Mouse (Mus musculus): ENCODE measurements around the gene Cacnb1. TPM values are rescaled to one million over a fixed set of nuclear protein-coding genes. Genes with fewer than 3 reads are reported as not detected.

Gene Cacnb1
- polyA plus RNA-seq, 1 experiment from 2014 or later, result 1.2 TPM

DNA sequence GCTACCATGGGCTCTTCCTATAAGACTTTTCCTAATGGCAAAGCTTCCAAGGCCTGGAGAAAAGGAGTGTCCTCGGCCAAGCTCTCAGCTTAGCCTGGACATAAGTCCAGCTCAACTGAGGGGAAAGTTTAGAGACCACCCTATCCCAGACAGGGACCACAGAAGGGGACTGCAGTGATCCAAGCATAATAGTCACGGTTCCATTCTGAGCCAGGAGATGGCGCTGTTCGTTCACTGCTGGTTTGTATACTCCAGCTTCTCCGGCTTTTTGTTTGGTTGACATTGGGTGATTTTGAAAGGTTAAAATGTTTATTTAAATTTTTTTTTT, 8.6 kb upstream of the Cacnb1 start:
- Histone ChIP-seq H3K9ac (ENCODE audit: low read depth, low read length) (no peak overlapping the region), H3K4me2 (ENCODE audit: low read depth, low read length) (no peak overlapping the region), H3K4me3 (ENCODE audit: low read depth, low read length) (no peak overlapping the region), H3K4me1 (ENCODE audit: control insufficient read depth, low read depth, low read length) (peaks cover 7% of the 10 kb centered on the region), H3K27me3 (ENCODE audit: control insufficient read depth, insufficient read depth, low read depth, low read length) (peaks cover 16% of the 10 kb centered on the region), H3K9me3 (replicated peaks; ENCODE audit: control insufficient read depth, low read length) (no peaks in the 10 kb centered on the region), H3K27ac (ENCODE audit: low read length) (no peak overlapping the region), H3K36me3 (ENCODE audit: control insufficient read depth, insufficient read depth) (peaks cover 27% of the 10 kb centered on the region)
- ATAC-seq (ENCODE audit: low read depth), result no peak
- WGBS (ENCODE audit: insufficient replicate concordance), result 16% methylated on average over 5 of the region's 5 CpGs

DNA sequence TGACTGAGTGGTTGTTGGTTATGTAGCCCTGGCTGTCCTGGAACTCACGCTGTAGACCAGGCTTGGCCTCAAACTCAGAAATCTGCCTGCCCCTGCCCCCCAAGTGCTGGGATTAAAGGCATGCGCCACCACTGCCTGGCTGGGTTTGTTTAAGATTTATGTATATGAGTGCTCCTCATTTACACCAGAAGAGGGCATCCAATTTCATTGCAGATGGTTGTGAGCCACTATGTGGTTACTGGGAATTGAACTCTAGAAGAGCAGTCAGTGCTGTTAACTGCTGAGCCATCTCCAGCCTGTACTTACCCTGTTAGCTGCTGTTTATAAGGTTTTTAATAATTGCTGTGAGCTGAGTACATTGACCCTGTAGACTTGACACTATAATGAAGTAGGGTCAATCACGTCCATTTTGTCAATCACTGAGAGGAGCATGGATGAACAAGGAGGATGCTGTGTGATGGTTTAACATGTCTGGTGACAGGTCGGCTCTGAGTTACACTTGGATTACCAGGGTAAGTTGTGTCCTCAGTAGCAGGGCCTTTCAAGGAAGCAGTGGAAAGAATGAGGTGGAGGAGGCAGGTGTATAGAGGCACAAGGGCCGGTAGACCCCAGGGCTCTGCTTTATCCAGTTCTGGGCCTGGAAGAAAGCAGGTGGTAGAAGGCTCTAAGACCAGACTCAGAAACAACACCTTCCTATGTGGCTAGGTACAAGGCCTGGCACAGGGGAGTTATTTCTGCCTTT, 8.0 kb upstream of the Cacnb1 start:
- Histone ChIP-seq H3K36me3 (ENCODE audit: control insufficient read depth, insufficient read depth) (peaks cover 27% of the 10 kb centered on the region), H3K27me3 (ENCODE audit: control insufficient read depth, insufficient read depth, low read depth, low read length) (peaks cover 10% of the 10 kb centered on the region), H3K4me3 (ENCODE audit: low read depth, low read length) (no peak overlapping the region), H3K9ac (ENCODE audit: low read depth, low read length) (no peak overlapping the region), H3K27ac (ENCODE audit: low read length) (no peak overlapping the region), H3K4me1 (ENCODE audit: control insufficient read depth, low read depth, low read length) (peaks cover 7% of the 10 kb centered on the region), H3K4me2 (ENCODE audit: low read depth, low read length) (no peak overlapping the region), H3K9me3 (replicated peaks; ENCODE audit: control insufficient read depth, low read length) (no peaks in the 10 kb centered on the region)
- no peak for ATAC-seq (ENCODE audit: low read depth)
- 60% methylated on average over 5 of the region's 5 CpGs for WGBS (ENCODE audit: insufficient replicate concordance)

DNA sequence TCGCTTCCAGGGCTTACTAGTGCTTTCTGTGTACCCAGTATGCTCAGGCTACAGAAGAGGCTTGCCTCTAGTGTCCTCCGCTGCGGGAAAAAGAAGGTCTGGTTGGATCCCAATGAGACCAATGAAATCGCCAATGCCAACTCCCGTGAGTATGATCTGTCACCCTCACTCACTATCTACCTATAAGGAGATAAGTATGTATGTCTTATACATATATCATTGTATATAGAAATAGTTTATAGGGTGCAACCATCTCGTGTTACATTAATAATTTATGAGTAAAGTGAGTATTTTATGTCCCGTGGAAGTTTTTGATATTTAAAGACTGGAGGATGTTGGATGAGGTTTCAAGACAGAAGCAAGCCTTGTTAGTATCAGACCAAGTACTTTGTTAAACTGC, 5.0 kb upstream of the Cacnb1 start:
- Histone ChIP-seq H3K9me3 (replicated peaks; ENCODE audit: control insufficient read depth, low read length) (no peaks in the 10 kb centered on the region), H3K27me3 (ENCODE audit: control insufficient read depth, insufficient read depth, low read depth, low read length) (peaks cover 1% of the 10 kb centered on the region; the same call in 1 of the 2 replicates), H3K4me3 (ENCODE audit: low read depth, low read length) (peak overlapping the region; percentile 98), H3K9ac (ENCODE audit: low read depth, low read length) (peak overlapping the region; percentile 97), H3K4me1 (ENCODE audit: control insufficient read depth, low read depth, low read length) (peaks cover 10% of the 10 kb centered on the region), H3K27ac (ENCODE audit: low read length) (peak overlapping the region; percentile 80; the same call in 1 of the 2 replicates), H3K4me2 (ENCODE audit: low read depth, low read length) (peak overlapping the region; percentile 94), H3K36me3 (ENCODE audit: control insufficient read depth, insufficient read depth) (peaks cover 27% of the 10 kb centered on the region)
- no peak for ATAC-seq (ENCODE audit: low read depth)
- WGBS (ENCODE audit: insufficient replicate concordance), result 7% methylated on average over 7 of the region's 7 CpGs

DNA sequence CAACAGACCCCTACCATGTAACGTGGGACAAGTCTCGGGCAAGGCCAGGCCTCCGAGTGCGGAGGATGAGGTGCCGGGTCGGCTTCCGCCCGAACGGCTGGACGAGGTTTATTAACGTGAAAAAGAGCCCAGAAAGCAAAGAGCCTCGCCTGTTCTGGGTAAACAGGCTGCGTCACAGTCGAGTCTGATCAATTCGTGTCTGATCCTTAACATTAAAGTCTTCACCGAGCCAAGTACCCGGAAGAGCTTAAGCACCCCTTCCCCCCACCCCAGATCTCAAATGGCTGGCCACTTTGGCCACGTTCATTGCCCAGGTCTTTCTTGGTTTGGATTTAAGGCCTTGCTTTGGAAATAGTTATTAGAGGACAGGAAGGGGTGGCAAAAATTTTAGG, 4.5 kb upstream of the Cacnb1 start:
- Histone ChIP-seq H3K9ac (ENCODE audit: low read depth, low read length) (peak overlapping the region; percentile 97), H3K27ac (ENCODE audit: low read length) (peak overlapping the region; percentile 80), H3K4me3 (ENCODE audit: low read depth, low read length) (peak overlapping the region; percentile 98), H3K9me3 (replicated peaks; ENCODE audit: control insufficient read depth, low read length) (no peaks in the 10 kb centered on the region), H3K4me2 (ENCODE audit: low read depth, low read length) (peak overlapping the region; percentile 94), H3K27me3 (ENCODE audit: control insufficient read depth, insufficient read depth, low read depth, low read length) (peaks cover 6% of the 10 kb centered on the region), H3K36me3 (ENCODE audit: control insufficient read depth, insufficient read depth) (peaks cover 27% of the 10 kb centered on the region), H3K4me1 (ENCODE audit: control insufficient read depth, low read depth, low read length) (peaks cover 13% of the 10 kb centered on the region)
- WGBS (ENCODE audit: insufficient replicate concordance), result under 1% methylated on average over 18 of the region's 18 CpGs
- ATAC-seq (ENCODE audit: low read depth), result no peak

DNA sequence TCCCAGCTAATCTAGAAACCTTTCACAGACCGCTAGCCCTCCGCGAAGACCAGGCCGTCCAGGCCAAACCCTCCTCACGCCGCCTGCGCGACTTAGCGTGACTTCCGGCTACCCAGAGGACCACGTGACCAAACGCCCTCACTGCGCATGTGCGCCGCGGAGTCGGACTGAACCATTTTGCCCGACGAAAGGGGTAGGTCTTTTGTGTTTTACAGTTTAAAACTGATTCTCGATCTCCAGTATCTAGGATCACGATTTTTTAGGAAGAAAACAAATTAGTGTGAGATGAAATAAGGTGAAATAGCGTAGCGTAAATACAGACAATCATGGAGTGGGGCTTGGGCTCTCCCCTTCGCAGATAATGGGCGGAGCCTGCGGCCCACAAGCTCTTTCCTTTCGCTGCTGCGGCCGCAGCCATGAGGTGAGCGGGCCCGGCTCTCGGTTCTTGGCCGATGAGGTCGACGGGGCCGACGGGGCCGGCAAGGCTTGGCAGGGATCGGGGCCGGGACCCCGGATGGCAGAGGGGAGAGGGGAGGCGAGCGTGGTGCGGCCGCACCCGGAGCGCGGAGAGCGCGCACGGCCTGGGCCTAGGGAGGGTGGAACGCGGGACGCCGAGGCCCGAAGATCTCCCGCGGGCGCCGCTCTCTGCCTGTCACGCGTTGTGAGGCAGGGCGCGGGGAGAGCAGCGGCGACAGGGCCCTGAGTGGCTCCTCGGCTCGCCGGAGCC, 3.9 kb upstream of the Cacnb1 start, which contains the start of gene Rpl19:
TSS of gene Rpl19 (plus strand) at position 141 of the 727 bp plus-strand sequence.
- peaks cover 12% of the 10 kb centered on the region for H3K27me3 ChIP-seq (ENCODE audit: control insufficient read depth, insufficient read depth, low read depth, low read length)
- H3K4me2 ChIP-seq (ENCODE audit: low read depth, low read length), result peak within 1 kb of the TSS; percentile 94
- H3K36me3 ChIP-seq (ENCODE audit: control insufficient read depth, insufficient read depth), result peaks cover 27% of the 10 kb centered on the region
- H3K9ac ChIP-seq (ENCODE audit: low read depth, low read length), result peak within 1 kb of the TSS; percentile 97
- H3K4me3 ChIP-seq (ENCODE audit: low read depth, low read length), result peak within 1 kb of the TSS; percentile 98
- peak; percentile 81 for ATAC-seq (ENCODE audit: low read depth)
- no peaks in the 10 kb centered on the region for H3K9me3 ChIP-seq (replicated peaks; ENCODE audit: control insufficient read depth, low read length)
- peak within 1 kb of the TSS; percentile 80 for H3K27ac ChIP-seq (ENCODE audit: low read length)
- H3K4me1 ChIP-seq (ENCODE audit: control insufficient read depth, low read depth, low read length), result peaks cover 18% of the 10 kb centered on the region
- WGBS (ENCODE audit: insufficient replicate concordance), result under 1% methylated on average over 68 of the region's 69 CpGs

DNA sequence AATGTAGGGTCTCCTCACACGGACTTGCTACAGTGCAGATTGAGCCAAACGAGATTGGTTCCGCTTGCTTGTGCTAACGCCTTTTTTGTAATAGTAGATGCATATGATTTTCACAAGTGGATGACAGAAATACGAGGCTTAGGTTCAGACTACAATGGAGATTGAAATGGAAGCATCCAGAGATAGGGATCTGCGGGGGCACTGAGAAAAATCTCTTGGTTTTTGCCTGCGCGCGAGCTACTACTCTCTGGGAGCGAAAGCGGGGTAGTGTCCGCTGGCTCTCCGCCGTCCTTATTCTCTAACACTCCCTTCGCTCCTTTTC, 3.4 kb upstream of the Cacnb1 start:
- H3K4me3 ChIP-seq (ENCODE audit: low read depth, low read length), result peak overlapping the region; percentile 98
- H3K27ac ChIP-seq (ENCODE audit: low read length), result peak overlapping the region; percentile 80
- H3K9me3 ChIP-seq (replicated peaks; ENCODE audit: control insufficient read depth, low read length), result no peaks in the 10 kb centered on the region
- 9% methylated on average over 15 of the region's 15 CpGs for WGBS (ENCODE audit: insufficient replicate concordance)
- peak overlapping the region; percentile 94 for H3K4me2 ChIP-seq (ENCODE audit: low read depth, low read length)
- no peak for ATAC-seq (ENCODE audit: low read depth)
- peak overlapping the region; percentile 97 for H3K9ac ChIP-seq (ENCODE audit: low read depth, low read length)
- peaks cover 21% of the 10 kb centered on the region for H3K4me1 ChIP-seq (ENCODE audit: control insufficient read depth, low read depth, low read length)
- peaks cover 27% of the 10 kb centered on the region for H3K36me3 ChIP-seq (ENCODE audit: control insufficient read depth, insufficient read depth)
- peaks cover 17% of the 10 kb centered on the region for H3K27me3 ChIP-seq (ENCODE audit: control insufficient read depth, insufficient read depth, low read depth, low read length)

DNA sequence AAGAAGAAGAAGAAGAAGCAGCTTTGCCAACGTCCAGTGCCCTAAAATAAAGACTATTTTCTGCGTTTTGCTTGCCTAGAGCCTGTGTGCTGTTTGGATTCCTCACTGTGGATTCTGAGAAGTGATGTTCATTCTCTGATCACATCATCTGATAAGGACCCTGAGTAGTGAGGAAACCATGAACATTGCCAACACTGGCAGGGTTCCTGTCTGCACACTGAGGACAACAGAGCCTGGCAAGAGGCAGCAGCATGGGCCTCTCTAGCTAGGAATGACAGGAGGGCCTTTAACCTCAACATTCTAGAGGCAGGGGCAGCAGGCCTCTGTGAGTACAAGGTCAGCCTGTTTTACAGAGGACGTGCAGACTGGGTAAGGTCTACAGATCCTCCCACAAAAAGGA, 1.7 kb upstream of the Cacnb1 start:
- 53% methylated on average over 3 of the region's 3 CpGs for WGBS (ENCODE audit: insufficient replicate concordance)
- H3K4me2 ChIP-seq (ENCODE audit: low read depth, low read length), result no peak overlapping the region
- ATAC-seq (ENCODE audit: low read depth), result no peak
- no peak overlapping the region for H3K27ac ChIP-seq (ENCODE audit: low read length)
- peaks cover 21% of the 10 kb centered on the region for H3K4me1 ChIP-seq (ENCODE audit: control insufficient read depth, low read depth, low read length)
- no peak overlapping the region for H3K9ac ChIP-seq (ENCODE audit: low read depth, low read length)
- no peaks in the 10 kb centered on the region for H3K9me3 ChIP-seq (replicated peaks; ENCODE audit: control insufficient read depth, low read length)
- H3K27me3 ChIP-seq (ENCODE audit: control insufficient read depth, insufficient read depth, low read depth, low read length), result peaks cover 21% of the 10 kb centered on the region
- no peak overlapping the region for H3K4me3 ChIP-seq (ENCODE audit: low read depth, low read length)
- peaks cover 11% of the 10 kb centered on the region for H3K36me3 ChIP-seq (ENCODE audit: control insufficient read depth, insufficient read depth)

DNA sequence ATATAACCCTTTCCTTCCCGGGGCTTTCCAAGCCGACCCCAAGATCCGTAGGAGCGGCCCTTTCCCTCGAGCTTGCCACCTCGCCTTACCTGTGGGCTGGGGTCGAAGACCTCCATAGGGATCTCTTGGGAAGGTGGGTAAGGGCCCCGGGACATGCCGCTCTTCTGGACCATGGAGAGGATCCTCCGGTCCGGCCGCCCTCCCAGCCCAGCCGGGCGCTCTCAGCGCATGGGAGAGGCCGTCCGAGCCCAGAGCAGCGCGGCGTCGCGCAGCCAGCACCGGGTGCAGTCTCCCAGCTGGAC, 630 bp downstream of the Cacnb1 start:
- Histone ChIP-seq H3K4me2 (ENCODE audit: low read depth, low read length) (peak overlapping the region; percentile 80), H3K9ac (ENCODE audit: low read depth, low read length) (peak overlapping the region; percentile 59), H3K4me3 (ENCODE audit: low read depth, low read length) (peak overlapping the region; percentile 65), H3K36me3 (ENCODE audit: control insufficient read depth, insufficient read depth) (no peaks in the 10 kb centered on the region), H3K27ac (ENCODE audit: low read length) (no peak overlapping the region), H3K9me3 (replicated peaks; ENCODE audit: control insufficient read depth, low read length) (no peaks in the 10 kb centered on the region), H3K27me3 (ENCODE audit: control insufficient read depth, insufficient read depth, low read depth, low read length) (peaks cover 21% of the 10 kb centered on the region), H3K4me1 (ENCODE audit: control insufficient read depth, low read depth, low read length) (peaks cover 18% of the 10 kb centered on the region)
- no peak for ATAC-seq (ENCODE audit: low read depth)
- WGBS (ENCODE audit: insufficient replicate concordance), result 0% methylated on average over 20 of the region's 23 CpGs

DNA sequence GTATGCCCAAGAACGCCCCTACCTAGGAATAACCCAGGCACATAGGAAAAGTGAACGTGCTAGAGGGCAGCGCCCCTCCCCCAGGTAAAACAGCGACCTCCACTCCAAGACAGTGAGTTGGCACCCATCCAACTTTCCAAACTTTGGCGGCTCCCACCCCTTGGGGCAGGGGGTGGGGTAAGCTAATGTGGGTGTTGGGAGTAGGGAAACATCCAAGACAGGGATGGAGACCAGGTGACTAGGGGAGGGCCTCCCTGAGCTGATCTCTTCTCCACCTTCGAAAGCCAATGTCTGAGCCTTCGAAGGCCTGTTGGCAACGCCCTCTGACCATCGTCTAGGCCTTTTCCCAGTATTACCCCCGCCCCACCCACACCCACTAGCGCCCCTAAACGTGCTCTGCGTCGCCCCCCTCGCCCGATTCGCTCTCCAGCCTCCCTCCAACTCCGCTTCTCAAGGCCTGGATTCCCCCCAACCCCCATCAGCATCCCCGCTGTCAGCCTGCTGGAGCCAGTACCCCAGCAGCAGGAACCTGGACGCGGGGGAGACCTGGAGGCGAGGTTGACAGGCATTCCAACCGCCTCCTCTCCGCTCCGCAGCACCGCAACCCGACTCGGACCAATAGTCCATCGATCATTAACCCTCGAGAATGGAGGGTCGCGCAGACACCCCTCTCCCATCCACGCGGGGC, 1.1 kb downstream of the Cacnb1 start:
- H3K4me3 ChIP-seq (ENCODE audit: low read depth, low read length), result peak overlapping the region; percentile 65
- peak overlapping the region; percentile 80 for H3K4me2 ChIP-seq (ENCODE audit: low read depth, low read length)
- no peak for ATAC-seq (ENCODE audit: low read depth)
- H3K36me3 ChIP-seq (ENCODE audit: control insufficient read depth, insufficient read depth), result no peaks in the 10 kb centered on the region
- WGBS (ENCODE audit: insufficient replicate concordance), result 8% methylated on average over 34 of the region's 34 CpGs
- H3K27ac ChIP-seq (ENCODE audit: low read length), result no peak overlapping the region
- H3K4me1 ChIP-seq (ENCODE audit: control insufficient read depth, low read depth, low read length), result peaks cover 18% of the 10 kb centered on the region
- no peaks in the 10 kb centered on the region for H3K9me3 ChIP-seq (replicated peaks; ENCODE audit: control insufficient read depth, low read length)
- H3K27me3 ChIP-seq (ENCODE audit: control insufficient read depth, insufficient read depth, low read depth, low read length), result peaks cover 21% of the 10 kb centered on the region
- H3K9ac ChIP-seq (ENCODE audit: low read depth, low read length), result peak overlapping the region; percentile 59

Measured in liver, embryonic 16.5 days (tissue).